Mouse (Mus musculus): ENCODE results near the gene Ccdc92b. TPM values are rescaled to one million over a fixed set of nuclear protein-coding genes. Genes with fewer than 3 reads are reported as not detected.

Ccdc92b gene
- polyA plus RNA-seq, 1 experiment from 2014 or later, result 3.3 TPM

DNA sequence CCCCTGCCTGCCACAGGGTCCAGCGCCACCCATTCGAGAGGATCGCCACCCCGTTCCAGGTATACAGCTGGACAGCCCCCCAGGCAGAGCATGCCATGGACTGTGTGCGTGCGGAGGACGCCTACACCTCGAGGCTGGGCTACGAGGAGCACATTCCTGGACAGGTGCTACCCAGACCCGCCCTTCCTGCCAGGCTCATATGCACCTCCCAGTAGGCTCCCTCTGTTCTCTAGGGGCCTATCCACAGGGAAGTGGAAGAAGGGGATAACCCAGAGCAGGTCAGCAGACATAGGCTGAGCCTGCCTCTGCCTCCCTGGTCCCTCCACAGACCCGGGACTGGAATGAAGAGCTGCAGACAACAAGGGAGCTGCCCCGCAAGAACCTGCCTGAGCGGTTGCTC is 40.9 kb downstream of the Ccdc92b start:
- H3K36me3 ChIP-seq (ENCODE audit: control insufficient read depth, insufficient read depth, low read length), result peaks cover 66% of the 10 kb centered on the region

DNA sequence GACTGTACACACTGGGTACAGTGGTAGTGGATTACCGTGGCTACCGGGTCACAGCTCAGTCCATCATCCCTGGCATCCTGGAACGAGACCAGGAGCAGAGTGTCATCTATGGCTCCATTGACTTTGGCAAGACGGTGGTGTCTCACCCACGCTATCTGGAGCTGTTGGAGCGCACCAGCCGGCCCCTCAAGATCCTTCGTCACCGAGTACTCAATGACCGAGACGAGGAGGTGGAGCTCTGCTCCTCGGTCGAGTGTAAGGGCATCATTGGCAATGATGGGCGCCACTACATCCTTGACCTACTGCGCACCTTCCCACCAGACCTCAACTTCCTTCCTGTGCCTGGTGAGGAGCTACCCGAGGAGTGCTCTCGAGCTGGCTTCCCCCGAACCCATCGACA is 42.2 kb downstream of the Ccdc92b start:
- Histone ChIP-seq H3K27me3 (ENCODE audit: control insufficient read depth, insufficient read depth, low read depth, low read length) (no peaks in the 10 kb centered on the region), H3K36me3 (ENCODE audit: control insufficient read depth, insufficient read depth, low read length) (peaks cover 70% of the 10 kb centered on the region), H3K4me3 (ENCODE audit: low read depth, low read length) (no peak overlapping the region), H3K9me3 (replicated peaks; ENCODE audit: control insufficient read depth, low read length, poor library complexity, severe bottlenecking) (no peaks in the 10 kb centered on the region), H3K4me2 (ENCODE audit: low read length) (no peak overlapping the region), H3K9ac (ENCODE audit: low read depth, low read length) (no peak overlapping the region), H3K4me1 (ENCODE audit: control insufficient read depth, insufficient read depth, low read length) (no peaks in the 10 kb centered on the region), H3K27ac (ENCODE audit: low read length) (no peak overlapping the region)
- 96% methylated on average over 19 of the region's 19 CpGs for WGBS
- no peak for ATAC-seq

More for the DNA sequence above, 40.9 kb downstream of the Ccdc92b start:
- no peak for ATAC-seq
- Histone ChIP-seq H3K27me3 (ENCODE audit: control insufficient read depth, insufficient read depth, low read depth, low read length) (no peaks in the 10 kb centered on the region), H3K9ac (ENCODE audit: low read depth, low read length) (no peak overlapping the region), H3K9me3 (replicated peaks; ENCODE audit: control insufficient read depth, low read length, poor library complexity, severe bottlenecking) (no peaks in the 10 kb centered on the region), H3K4me3 (ENCODE audit: low read depth, low read length) (no peak overlapping the region), H3K4me1 (ENCODE audit: control insufficient read depth, insufficient read depth, low read length) (no peaks in the 10 kb centered on the region), H3K4me2 (ENCODE audit: low read length) (no peak overlapping the region), H3K27ac (ENCODE audit: low read length) (no peak overlapping the region)
- 96% methylated on average over 13 of the region's 13 CpGs for WGBS

DNA sequence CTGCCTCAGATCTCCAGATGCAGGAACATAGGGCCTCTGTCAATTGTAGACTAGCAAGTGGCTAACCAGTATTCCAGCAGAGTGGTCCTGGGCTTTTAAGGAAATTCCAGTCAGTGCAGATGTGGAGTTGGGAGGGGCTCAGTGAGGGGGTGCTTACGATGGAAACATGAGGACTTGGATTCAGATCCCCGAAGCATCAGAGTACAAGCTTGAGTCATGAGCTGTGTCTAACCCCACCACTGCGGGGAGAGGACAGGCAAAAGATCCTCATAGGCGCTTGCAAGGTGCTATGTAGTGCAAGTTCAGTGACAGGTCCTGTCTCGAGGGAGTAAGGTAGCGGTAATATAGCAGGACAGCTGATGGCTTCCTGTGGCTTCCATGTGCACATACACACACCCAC is 42.8 kb downstream of the Ccdc92b start:
- ATAC-seq, result no peak
- Histone ChIP-seq H3K4me1 (ENCODE audit: control insufficient read depth, insufficient read depth, low read length) (no peaks in the 10 kb centered on the region), H3K36me3 (ENCODE audit: control insufficient read depth, insufficient read depth, low read length) (peaks cover 73% of the 10 kb centered on the region), H3K27me3 (ENCODE audit: control insufficient read depth, insufficient read depth, low read depth, low read length) (no peaks in the 10 kb centered on the region), H3K4me2 (ENCODE audit: low read length) (no peak overlapping the region), H3K9ac (ENCODE audit: low read depth, low read length) (no peak overlapping the region), H3K27ac (ENCODE audit: low read length) (no peak overlapping the region), H3K4me3 (ENCODE audit: low read depth, low read length) (no peak overlapping the region), H3K9me3 (replicated peaks; ENCODE audit: control insufficient read depth, low read length, poor library complexity, severe bottlenecking) (no peaks in the 10 kb centered on the region)
- 91% methylated on average over 6 of the region's 6 CpGs for WGBS

DNA sequence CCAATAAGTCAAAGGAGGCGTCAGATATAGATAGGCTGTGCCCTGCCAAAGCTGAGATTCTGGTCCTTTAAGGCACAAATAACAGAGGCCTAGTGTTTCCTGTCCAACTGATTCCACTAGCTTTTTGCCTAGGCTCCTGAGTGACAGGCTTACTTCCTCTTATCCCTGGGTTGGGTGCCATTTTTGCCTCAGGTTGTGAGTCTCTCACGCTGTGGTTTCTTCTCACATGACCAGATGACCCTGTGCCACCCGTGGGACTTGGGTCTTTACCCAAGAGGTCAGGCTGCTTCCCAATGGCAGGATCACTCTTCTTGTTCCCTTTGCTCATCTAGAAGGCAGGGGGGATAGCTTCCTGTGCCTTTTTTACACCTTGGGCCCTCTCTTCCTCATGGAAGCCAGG is 44.9 kb downstream of the Ccdc92b start:
- Histone ChIP-seq H3K4me3 (ENCODE audit: low read depth, low read length) (no peak overlapping the region), H3K27me3 (ENCODE audit: control insufficient read depth, insufficient read depth, low read depth, low read length) (no peaks in the 10 kb centered on the region), H3K27ac (ENCODE audit: low read length) (no peak overlapping the region), H3K9me3 (replicated peaks; ENCODE audit: control insufficient read depth, low read length, poor library complexity, severe bottlenecking) (no peaks in the 10 kb centered on the region), H3K36me3 (ENCODE audit: control insufficient read depth, insufficient read depth, low read length) (peaks cover 66% of the 10 kb centered on the region), H3K4me2 (ENCODE audit: low read length) (no peak overlapping the region), H3K9ac (ENCODE audit: low read depth, low read length) (no peak overlapping the region), H3K4me1 (ENCODE audit: control insufficient read depth, insufficient read depth, low read length) (no peaks in the 10 kb centered on the region)
- WGBS, result 96% methylated on average over 3 of the region's 3 CpGs
- no peak for ATAC-seq

DNA sequence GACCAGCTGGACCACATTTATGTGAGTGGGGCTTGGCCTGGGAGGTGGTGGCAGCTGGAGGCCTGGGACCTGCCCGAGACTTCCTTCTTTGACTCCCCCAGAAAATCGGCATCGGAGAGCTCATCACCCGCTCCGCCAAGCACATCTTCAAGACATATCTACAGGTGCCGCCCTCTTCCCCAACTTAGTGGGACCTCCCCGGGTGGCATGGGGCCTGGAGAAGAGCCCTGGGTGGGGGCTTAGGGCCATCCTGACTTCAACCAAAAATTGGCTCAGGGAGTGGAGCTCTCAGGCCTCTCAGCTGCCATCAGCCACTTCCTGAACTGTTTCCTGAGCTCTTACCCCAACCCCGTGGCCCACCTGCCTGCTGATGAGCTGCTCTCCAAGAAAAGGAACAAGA is 45.5 kb downstream of the Ccdc92b start:
- Histone ChIP-seq H3K27ac (ENCODE audit: low read length) (no peak overlapping the region), H3K4me2 (ENCODE audit: low read length) (no peak overlapping the region), H3K9me3 (replicated peaks; ENCODE audit: control insufficient read depth, low read length, poor library complexity, severe bottlenecking) (no peaks in the 10 kb centered on the region), H3K9ac (ENCODE audit: low read depth, low read length) (no peak overlapping the region), H3K36me3 (ENCODE audit: control insufficient read depth, insufficient read depth, low read length) (peaks cover 66% of the 10 kb centered on the region), H3K4me3 (ENCODE audit: low read depth, low read length) (no peak overlapping the region), H3K27me3 (ENCODE audit: control insufficient read depth, insufficient read depth, low read depth, low read length) (no peaks in the 10 kb centered on the region), H3K4me1 (ENCODE audit: control insufficient read depth, insufficient read depth, low read length) (no peaks in the 10 kb centered on the region)
- no peak for ATAC-seq
- WGBS, result 88% methylated on average over 8 of the region's 8 CpGs

DNA sequence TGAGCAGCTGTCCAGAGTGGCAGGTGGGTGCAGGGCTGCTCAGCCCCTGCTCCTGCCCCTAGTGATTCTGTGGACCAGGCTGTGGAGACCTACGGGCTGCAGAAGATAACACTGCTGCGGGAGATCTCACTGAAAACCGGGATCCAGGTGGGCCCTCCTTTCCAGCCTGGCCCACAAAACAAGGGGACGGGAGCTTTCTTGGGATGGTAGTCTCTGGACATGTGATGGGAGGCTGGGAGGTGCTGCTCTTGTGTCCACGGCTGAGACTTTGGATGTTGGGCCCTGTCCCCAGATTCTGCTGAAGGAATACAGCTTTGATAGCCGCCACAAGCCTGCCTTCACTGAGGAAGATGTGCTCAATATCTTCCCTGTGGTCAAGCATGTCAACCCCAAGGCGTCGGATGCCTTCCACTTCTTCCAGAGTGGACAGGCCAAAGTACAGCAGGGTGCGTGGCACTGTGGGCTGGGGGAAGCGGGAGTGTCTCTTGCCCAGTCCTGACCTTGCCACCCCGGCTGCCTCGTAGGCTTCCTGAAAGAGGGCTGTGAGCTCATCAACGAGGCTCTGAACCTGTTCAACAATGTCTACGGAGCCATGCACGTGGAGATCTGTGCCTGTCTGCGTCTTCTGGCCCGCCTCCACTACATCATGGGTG is 46.4 kb downstream of the Ccdc92b start:
- Histone ChIP-seq H3K27me3 (ENCODE audit: control insufficient read depth, insufficient read depth, low read depth, low read length) (no peaks in the 10 kb centered on the region), H3K4me3 (ENCODE audit: low read depth, low read length) (no peak overlapping the region), H3K36me3 (ENCODE audit: control insufficient read depth, insufficient read depth, low read length) (peaks cover 57% of the 10 kb centered on the region), H3K4me2 (ENCODE audit: low read length) (no peak overlapping the region), H3K27ac (ENCODE audit: low read length) (no peak overlapping the region), H3K4me1 (ENCODE audit: control insufficient read depth, insufficient read depth, low read length) (no peaks in the 10 kb centered on the region), H3K9me3 (replicated peaks; ENCODE audit: control insufficient read depth, low read length, poor library complexity, severe bottlenecking) (no peaks in the 10 kb centered on the region), H3K9ac (ENCODE audit: low read depth, low read length) (no peak overlapping the region)
- no peak for ATAC-seq
- WGBS, result 97% methylated on average over 17 of the region's 17 CpGs

DNA sequence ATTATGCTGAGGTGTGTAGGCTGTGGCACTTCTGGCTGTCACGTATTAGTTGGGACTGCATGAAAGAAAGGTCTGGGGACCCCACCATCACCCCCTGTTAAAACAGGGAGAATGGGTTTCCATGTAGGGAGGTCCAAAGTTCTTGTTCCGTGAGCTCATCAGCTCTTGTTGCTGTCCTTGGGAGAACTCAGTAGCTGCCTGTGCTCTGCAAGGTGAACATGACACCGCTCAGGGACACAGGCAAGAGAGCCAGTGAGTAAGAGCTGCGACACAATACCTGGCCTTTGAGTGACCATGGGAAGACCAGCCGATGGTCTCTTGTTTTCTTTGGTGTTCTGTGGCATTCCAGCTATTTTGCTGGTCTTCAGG is 46.9 kb downstream of the Ccdc92b start:
- H3K27me3 ChIP-seq (ENCODE audit: control insufficient read depth, insufficient read depth, low read depth, low read length), result no peaks in the 10 kb centered on the region
- no peak overlapping the region for H3K4me2 ChIP-seq (ENCODE audit: low read length)
- no peaks in the 10 kb centered on the region for H3K9me3 ChIP-seq (replicated peaks; ENCODE audit: control insufficient read depth, low read length, poor library complexity, severe bottlenecking)
- no peak overlapping the region for H3K9ac ChIP-seq (ENCODE audit: low read depth, low read length)
- H3K27ac ChIP-seq (ENCODE audit: low read length), result no peak overlapping the region
- no peaks in the 10 kb centered on the region for H3K4me1 ChIP-seq (ENCODE audit: control insufficient read depth, insufficient read depth, low read length)
- 96% methylated on average over 5 of the region's 5 CpGs for WGBS
- H3K4me3 ChIP-seq (ENCODE audit: low read depth, low read length), result no peak overlapping the region
- H3K36me3 ChIP-seq (ENCODE audit: control insufficient read depth, insufficient read depth, low read length), result peaks cover 55% of the 10 kb centered on the region
- ATAC-seq, result no peak

DNA sequence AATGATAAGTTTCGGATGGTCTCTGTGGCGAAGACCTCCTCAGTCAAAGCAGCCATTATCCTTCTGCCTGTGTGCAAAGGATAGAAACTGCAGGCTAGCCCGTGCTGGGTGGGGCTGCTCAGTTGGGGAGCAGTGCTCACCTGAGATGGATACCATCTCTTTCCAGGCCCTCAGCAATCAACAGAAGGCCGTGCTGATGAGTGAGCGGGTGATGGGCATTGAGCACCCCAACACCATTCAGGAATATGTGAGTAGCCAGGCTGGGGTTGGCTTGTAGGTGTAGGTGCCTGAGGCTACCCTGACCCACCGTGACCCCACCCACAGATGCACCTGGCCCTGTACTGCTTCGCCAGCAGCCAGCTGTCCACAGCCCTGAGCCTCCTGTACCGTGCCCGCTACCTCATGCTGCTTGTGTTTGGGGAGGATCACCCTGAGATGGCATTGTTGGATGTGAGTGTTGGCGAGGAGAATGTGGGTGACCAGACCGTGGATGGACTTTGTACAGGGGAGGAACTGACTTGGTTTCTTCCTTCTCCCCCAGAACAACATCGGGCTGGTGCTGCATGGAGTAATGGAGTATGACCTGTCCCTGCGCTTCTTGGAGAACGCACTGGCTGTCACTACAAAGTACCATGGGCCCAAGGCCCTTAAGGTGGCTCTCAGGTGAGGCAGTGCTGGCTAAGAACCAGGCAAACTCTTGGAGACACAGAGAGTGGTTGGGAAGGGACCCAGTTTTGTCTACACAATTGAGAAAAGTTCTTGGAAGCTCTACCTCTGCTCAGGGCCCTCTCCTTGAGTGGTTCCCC is 47.6 kb downstream of the Ccdc92b start:
- H3K27me3 ChIP-seq (ENCODE audit: control insufficient read depth, insufficient read depth, low read depth, low read length), result no peaks in the 10 kb centered on the region
- H3K36me3 ChIP-seq (ENCODE audit: control insufficient read depth, insufficient read depth, low read length), result peaks cover 51% of the 10 kb centered on the region
- no peaks in the 10 kb centered on the region for H3K9me3 ChIP-seq (replicated peaks; ENCODE audit: control insufficient read depth, low read length, poor library complexity, severe bottlenecking)
- no peak overlapping the region for H3K4me2 ChIP-seq (ENCODE audit: low read length)
- WGBS, result 98% methylated on average over 14 of the region's 14 CpGs
- H3K9ac ChIP-seq (ENCODE audit: low read depth, low read length), result no peak overlapping the region
- no peak for ATAC-seq
- no peaks in the 10 kb centered on the region for H3K4me1 ChIP-seq (ENCODE audit: control insufficient read depth, insufficient read depth, low read length)
- H3K27ac ChIP-seq (ENCODE audit: low read length), result no peak overlapping the region
- H3K4me3 ChIP-seq (ENCODE audit: low read depth, low read length), result no peak overlapping the region

DNA sequence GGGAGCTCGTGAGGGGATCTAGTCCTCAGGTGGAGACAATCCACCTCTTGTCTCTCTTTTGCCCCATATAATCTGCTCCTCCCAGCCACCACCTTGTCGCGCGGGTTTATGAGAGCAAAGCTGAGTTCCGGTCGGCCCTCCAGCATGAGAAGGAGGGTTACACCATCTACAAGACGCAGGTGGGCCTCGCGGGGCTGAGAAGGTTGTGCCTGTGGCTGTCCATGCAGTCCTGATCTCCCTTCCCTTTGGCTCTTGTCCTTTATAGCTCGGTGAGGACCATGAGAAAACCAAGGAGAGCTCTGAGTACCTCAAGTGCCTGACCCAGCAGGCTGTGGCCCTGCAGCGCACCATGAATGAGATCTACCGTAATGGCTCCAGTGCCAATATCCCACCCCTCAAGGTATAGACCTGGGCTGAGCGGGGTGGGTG is 48.2 kb downstream of the Ccdc92b start:
- ATAC-seq, result no peak
- 98% methylated on average over 13 of the region's 13 CpGs for WGBS
- Histone ChIP-seq H3K4me3 (ENCODE audit: low read depth, low read length) (no peak overlapping the region), H3K9ac (ENCODE audit: low read depth, low read length) (no peak overlapping the region), H3K9me3 (replicated peaks; ENCODE audit: control insufficient read depth, low read length, poor library complexity, severe bottlenecking) (no peaks in the 10 kb centered on the region), H3K36me3 (ENCODE audit: control insufficient read depth, insufficient read depth, low read length) (peaks cover 46% of the 10 kb centered on the region), H3K4me2 (ENCODE audit: low read length) (no peak overlapping the region), H3K27me3 (ENCODE audit: control insufficient read depth, insufficient read depth, low read depth, low read length) (no peaks in the 10 kb centered on the region), H3K27ac (ENCODE audit: low read length) (no peak overlapping the region), H3K4me1 (ENCODE audit: control insufficient read depth, insufficient read depth, low read length) (no peaks in the 10 kb centered on the region)

All from midbrain, embryonic 16.5 days (tissue).